Mouse (Mus musculus): ENCODE measurements around the gene Dchs1. TPM values are rescaled to one million over a fixed set of nuclear protein-coding genes. Genes with fewer than 3 reads are reported as not detected.

The Dchs1 gene
- polyA plus RNA-seq, 1 experiment from 2014 or later = 0.47 TPM

DNA sequence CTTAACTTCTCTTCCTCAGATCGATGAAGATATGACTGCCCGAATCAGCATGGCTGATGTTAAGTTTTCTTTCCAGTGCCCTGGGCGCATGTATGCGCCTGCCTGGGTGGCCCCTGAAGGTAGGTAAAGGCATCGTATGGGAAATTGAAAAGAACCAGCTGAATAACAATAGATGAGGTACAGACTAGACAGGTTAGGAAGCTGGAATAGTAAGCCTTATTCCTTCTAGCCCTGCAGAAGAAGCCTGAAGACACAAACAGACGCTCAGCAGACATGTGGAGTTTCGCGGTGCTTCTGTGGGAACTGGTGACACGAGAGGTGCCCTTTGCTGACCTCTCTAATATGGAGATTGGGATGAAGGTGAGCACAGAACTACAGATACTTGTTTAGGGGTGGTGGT is 45.5 kb downstream of the Dchs1 start:
- Histone ChIP-seq H3K36me3 (ENCODE audit: inconsistent target) (peaks cover 30% of the 10 kb centered on the region), H3K27ac (no peak overlapping the region), H3K4me3 (ENCODE audit: inconsistent target) (no peak overlapping the region), H3K79me2 (ENCODE audit: inconsistent target) (peaks cover 58% of the 10 kb centered on the region)
- 93% methylated on average over 9 of the region's 9 CpGs for WGBS (ENCODE audit: missing documents)

DNA sequence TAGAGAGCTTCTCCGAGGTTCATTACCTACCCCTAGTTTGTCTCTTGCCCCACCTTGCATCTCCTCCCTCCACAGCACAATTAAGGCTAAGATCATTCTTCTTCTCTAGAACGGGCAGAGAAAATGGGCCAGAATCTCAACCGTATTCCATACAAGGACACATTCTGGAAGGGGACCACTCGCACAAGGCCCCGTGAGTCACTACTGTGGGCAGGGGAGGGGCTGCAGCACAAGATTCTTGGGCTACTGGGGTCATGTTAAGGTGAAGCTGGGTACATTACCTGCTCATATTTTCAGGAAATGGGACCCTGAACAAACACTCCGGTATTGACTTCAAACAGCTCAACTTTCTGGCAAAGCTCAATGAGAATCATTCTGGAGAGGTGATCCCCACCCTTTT is 46.6 kb downstream of the Dchs1 start:
- no peak overlapping the region for H3K27ac ChIP-seq
- WGBS (ENCODE audit: missing documents) = 93% methylated on average over 6 of the region's 6 CpGs
- H3K36me3 ChIP-seq (ENCODE audit: inconsistent target) = peaks cover 24% of the 10 kb centered on the region
- peaks cover 65% of the 10 kb centered on the region for H3K79me2 ChIP-seq (ENCODE audit: inconsistent target)
- H3K4me3 ChIP-seq (ENCODE audit: inconsistent target) = no peak overlapping the region

DNA sequence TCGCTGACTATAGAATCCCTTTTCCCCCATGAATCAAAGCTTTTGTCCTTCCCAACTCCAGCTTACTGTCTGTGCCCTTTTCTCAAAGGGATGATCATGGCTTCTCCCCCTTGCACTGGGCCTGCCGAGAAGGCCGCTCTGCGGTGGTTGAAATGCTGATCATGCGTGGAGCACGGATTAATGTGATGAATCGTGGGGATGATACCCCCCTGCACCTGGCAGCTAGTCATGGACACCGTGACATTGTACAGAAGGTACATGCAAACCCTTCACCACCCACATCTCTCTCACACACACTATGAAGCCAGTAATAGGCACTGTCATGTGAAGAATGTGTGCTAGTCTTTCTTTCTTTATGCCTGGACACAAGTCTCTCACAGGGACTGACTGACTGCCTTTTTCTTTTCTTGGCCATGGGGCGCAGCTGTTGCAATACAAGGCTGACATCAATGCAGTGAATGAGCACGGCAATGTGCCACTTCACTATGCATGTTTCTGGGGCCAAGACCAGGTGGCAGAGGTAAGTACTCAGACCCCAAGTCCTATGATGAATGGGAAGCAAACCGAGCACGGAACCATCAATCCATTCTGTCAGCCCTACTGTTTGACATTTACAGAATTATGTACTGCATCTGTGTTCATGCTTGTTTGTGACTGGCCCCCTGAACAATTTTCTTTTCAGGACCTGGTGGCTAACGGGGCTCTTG is 47.2 kb downstream of the Dchs1 start:
- Histone ChIP-seq H3K36me3 (ENCODE audit: inconsistent target) (peaks cover 24% of the 10 kb centered on the region), H3K27ac (no peak overlapping the region), H3K79me2 (ENCODE audit: inconsistent target) (peaks cover 70% of the 10 kb centered on the region), H3K4me3 (ENCODE audit: inconsistent target) (no peak overlapping the region)
- 92% methylated on average over 13 of the region's 13 CpGs for WGBS (ENCODE audit: missing documents)

DNA sequence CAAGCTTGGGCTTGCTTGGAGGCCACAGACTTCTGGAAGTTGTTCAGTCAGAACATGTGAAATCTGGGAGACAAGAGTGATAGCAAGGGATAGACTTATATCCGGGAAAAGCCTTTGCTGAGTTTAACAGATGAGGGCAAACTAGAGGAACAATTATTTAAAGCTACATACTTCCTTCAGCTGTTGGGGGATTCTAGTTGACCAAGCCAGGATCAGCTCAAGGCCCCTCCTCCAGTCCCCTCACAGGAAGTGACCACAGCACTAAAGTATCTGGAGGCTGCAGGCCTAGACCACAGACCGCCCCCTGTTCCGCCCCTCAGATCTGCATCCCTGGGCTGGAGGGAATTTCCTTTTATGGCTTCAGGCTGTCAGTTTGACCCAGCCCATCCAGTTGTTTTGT is 48.5 kb downstream of the Dchs1 start:
- Histone ChIP-seq H3K4me3 (ENCODE audit: inconsistent target) (peak overlapping the region; percentile 99; the same call in 1 of the 2 replicates), H3K36me3 (ENCODE audit: inconsistent target) (peaks cover 29% of the 10 kb centered on the region), H3K27ac (peak overlapping the region; percentile 90), H3K79me2 (ENCODE audit: inconsistent target) (peaks cover 70% of the 10 kb centered on the region)
- WGBS (ENCODE audit: missing documents) = 7% methylated on average over 3 of the region's 3 CpGs

DNA sequence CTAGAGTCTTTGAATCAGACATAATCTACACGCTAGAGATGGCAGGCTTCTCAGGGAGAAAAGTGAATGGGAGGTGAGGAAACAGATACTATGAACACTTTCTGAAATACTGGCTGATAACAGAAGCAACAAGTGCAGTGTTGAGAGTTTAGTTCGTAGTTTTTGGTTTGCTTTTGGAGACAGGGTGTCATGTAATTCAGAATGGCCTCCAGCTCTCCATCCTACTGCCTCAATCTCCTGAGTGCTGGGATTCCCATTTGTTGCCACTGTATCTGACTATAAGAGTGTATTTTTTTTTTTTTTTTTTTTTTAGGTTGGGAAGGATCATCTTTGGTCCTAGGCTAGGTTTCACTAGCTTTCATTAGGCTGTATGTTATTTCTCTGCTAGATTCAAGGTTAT is 49.2 kb downstream of the Dchs1 start:
- peak overlapping the region; percentile 99; the same call in 1 of the 2 replicates for H3K4me3 ChIP-seq (ENCODE audit: inconsistent target)
- 48% methylated on average over 2 of the region's 2 CpGs for WGBS (ENCODE audit: missing documents)

DNA sequence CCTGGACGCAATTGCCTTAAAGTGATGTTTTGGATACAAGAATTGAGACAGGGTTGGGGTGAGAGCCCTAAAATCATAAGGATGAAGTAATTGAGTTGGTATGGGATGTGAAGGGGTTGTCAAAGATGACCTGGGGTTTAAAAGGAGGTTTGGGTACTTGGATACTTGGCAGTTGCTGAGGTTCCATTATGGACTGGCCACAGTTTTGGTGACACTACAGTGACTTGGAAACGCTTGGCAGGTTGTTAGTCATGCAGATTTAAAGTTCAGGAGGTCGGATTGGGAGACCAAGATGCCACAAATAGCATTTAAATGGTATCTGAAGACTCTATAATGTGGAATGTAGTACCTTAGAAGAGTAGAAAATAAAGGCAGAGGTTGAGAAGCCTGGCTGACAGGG is 49.8 kb downstream of the Dchs1 start:
- Histone ChIP-seq H3K79me2 (ENCODE audit: inconsistent target) (peaks cover 59% of the 10 kb centered on the region), H3K4me3 (ENCODE audit: inconsistent target) (peak overlapping the region; percentile 99), H3K27ac (peak overlapping the region; percentile 90), H3K36me3 (ENCODE audit: inconsistent target) (peaks cover 42% of the 10 kb centered on the region)
- WGBS (ENCODE audit: missing documents) = 56% methylated on average over 3 of the region's 3 CpGs

More for the DNA sequence above, 49.2 kb downstream of the Dchs1 start:
- Histone ChIP-seq H3K36me3 (ENCODE audit: inconsistent target) (peaks cover 35% of the 10 kb centered on the region), H3K79me2 (ENCODE audit: inconsistent target) (peaks cover 65% of the 10 kb centered on the region), H3K27ac (peak overlapping the region; percentile 90)

DNA sequence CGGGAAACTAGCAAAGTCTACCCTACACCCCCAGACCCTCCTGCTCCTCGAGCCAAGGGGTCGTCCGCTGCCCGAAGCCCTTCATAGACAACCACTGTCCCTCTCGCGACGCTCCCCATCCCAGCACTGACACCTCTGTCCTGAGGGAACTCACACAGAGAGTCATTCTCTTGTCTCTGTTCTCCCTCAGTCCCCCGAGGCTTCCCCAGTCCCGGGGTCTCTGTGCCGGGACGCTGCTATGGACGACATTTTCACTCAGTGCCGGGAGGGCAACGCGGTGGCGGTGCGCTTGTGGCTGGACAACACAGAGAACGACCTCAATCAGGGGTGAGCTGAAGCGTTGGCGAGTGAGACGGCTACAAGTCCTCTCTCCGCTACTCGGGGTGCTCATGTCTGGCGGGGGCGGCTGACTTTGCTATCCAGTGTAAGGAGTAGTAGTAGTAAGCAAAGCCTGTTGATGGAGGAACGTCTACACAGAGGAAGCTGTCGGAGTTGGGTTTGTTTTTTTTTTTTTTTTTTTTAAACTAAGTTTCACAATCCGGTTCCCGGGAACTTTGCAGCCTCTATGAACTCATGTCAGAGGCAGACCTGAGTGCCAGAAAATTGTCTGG is 50.4 kb downstream of the Dchs1 start, which contains the start of gene Rrp8:
Rrp8 (minus strand) TSS at position 475 of the 611 bp plus-strand sequence.
- peaks cover 59% of the 10 kb centered on the region for H3K79me2 ChIP-seq (ENCODE audit: inconsistent target)
- H3K4me3 ChIP-seq (ENCODE audit: inconsistent target) = peak within 1 kb of the TSS; percentile 99
- H3K27ac ChIP-seq = peak within 1 kb of the TSS; percentile 90
- WGBS (ENCODE audit: missing documents) = 1% methylated on average over 30 of the region's 30 CpGs
- peaks cover 42% of the 10 kb centered on the region for H3K36me3 ChIP-seq (ENCODE audit: inconsistent target)

DNA sequence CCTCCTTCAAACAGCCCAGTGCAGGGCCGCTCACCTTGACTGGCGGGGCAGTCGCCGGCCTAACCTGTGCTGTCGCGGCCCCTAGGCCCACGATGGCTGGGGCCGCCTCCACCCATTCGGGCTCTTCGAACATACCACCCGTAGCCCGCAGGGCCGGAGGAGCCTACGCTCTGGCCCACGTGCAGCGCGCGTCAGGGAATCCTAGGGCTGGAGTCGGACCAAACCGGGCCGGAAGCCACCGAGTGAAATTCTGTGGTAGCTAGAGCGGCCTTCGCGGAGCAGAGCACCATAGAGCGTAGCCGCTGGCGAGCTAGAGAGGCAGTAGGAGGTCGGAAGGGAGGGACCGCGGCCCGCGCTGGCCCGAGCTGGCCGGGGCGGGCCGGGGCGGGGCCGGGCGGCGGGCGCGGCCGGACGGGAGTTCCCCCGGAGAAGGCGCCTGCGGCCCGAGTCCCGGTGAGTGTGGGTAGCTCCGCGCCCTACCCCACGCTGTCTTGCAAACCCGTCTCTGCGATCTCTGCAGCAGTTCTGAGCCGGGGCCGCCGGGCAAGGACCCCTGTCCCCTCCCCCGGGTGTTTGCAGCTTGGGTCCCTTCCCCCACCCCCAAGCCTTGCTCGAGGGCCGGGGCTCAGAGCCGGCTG is 51.1 kb downstream of the Dchs1 start, which contains the start of gene Ilk:
Ilk (plus strand) TSS at position 329 of the 638 bp plus-strand sequence.
- under 1% methylated on average over 42 of the region's 62 CpGs for WGBS (ENCODE audit: missing documents)
- peak within 1 kb of the TSS; percentile 90 for H3K27ac ChIP-seq
- peaks cover 57% of the 10 kb centered on the region for H3K79me2 ChIP-seq (ENCODE audit: inconsistent target)
- H3K4me3 ChIP-seq (ENCODE audit: inconsistent target) = peak within 1 kb of the TSS; percentile 99
- H3K36me3 ChIP-seq (ENCODE audit: inconsistent target) = peaks cover 41% of the 10 kb centered on the region

DNA sequence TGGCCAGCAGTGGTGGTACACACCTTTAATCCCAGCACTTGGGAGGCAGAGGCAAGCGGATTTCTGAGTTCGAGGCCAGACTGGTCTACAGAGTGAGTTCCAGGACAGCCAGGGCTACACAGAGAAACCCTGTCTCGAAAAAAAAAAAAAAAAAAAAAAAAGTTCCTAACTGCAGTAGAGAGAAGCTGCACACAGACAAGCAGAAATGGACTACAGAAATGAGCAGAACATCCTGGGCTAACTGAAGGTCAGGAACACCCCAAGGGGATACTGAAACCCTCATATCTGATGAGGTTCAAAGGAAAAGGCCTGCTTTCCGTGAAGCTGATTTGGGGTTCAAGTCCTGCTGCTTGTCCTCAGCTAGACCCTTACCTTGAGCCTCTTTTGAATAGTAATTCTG is 52.0 kb downstream of the Dchs1 start:
- Histone ChIP-seq H3K27ac (peak overlapping the region; percentile 41; the same call in 1 of the 2 replicates), H3K79me2 (ENCODE audit: inconsistent target) (peaks cover 47% of the 10 kb centered on the region), H3K36me3 (ENCODE audit: inconsistent target) (peaks cover 32% of the 10 kb centered on the region; the same call in 1 of the 2 replicates), H3K4me3 (ENCODE audit: inconsistent target) (peak overlapping the region; percentile 66)
- WGBS (ENCODE audit: missing documents) = 20% methylated on average over 1 of the region's 4 CpGs

DNA sequence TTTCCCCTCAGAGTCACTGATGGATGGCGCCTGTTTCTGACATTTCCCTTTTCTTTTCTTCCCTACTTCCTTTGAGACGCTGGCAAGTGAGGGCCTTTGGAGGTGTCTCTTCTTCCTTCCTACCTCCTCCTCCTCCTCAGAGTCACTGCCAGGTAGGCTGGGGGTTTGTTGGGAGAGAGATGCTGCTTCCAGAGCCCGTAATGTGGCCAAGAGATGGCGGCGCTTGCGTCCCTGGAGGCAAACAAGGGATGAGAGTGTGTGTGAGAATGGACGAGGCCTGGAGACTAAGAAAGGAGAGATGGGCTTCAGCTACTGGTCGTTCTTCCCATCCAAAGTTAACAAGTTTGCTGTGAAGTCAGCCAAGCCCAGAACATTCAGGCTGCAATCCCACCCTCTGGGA is 52.6 kb downstream of the Dchs1 start:
- Histone ChIP-seq H3K36me3 (ENCODE audit: inconsistent target) (peaks cover 29% of the 10 kb centered on the region; the same call in 1 of the 2 replicates), H3K27ac (no peak overlapping the region), H3K4me3 (ENCODE audit: inconsistent target) (no peak overlapping the region), H3K79me2 (ENCODE audit: inconsistent target) (peaks cover 41% of the 10 kb centered on the region)
- WGBS (ENCODE audit: missing documents) = 89% methylated on average over 7 of the region's 8 CpGs

DNA sequence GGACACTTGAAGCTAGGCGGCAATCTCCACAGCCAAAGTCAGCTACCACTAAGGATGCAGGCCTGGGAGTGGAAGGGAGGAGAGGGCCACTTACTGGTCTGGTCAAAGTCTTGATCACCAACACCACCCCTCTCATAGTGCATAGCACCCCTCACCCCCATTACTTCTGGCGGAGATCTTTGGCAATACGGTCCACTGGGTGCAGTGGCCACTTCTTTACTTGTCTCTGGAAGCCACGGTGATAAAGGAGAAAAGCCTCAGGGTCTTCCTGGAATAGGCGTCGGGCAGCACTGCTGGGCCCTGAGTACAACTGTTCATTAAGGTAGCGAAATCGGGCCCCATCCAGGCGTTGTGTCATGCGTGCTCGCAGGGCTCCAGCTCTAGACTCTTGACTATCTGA is 53.6 kb downstream of the Dchs1 start:
- peaks cover 31% of the 10 kb centered on the region for H3K79me2 ChIP-seq (ENCODE audit: inconsistent target)
- H3K4me3 ChIP-seq (ENCODE audit: inconsistent target) = no peak overlapping the region
- H3K27ac ChIP-seq = no peak overlapping the region
- H3K36me3 ChIP-seq (ENCODE audit: inconsistent target) = peaks cover 29% of the 10 kb centered on the region; the same call in 1 of the 2 replicates
- 95% methylated on average over 11 of the region's 11 CpGs for WGBS (ENCODE audit: missing documents)

DNA sequence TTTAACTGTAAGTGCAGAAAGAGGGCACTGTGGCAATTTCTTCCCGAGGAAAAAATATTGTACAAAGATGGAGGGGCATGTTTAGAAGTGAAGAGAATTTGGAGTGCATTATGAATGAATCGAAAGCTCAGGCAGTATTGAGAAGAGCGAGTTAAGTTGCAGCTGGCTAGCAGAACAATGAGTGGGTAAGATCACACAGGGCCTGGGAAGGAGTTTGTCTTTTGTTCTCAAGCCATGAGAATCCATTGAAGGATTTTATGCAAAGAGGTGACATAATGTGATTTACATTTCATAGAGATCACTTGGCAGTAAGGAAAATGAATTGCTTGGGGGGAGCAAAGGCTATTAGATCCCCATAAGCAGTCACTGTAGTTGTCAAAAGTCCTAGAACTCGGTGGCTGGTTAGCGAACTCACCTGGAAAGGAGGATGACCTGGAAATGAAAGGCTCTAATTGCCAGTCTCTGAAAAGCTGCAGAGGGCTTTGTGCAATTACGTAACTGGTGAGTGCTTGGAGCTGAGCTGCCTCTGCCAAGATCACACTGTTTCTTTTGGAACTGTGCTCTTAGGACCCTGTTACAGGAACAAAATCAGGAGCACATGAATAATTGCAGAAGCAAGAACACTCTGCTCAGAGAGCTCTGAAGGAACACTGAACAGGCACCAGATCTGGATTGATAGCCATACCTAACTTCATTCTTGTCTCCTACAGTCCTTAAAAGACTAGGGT is 58.6 kb downstream of the Dchs1 start:
- H3K4me3 ChIP-seq (ENCODE audit: inconsistent target) = no peak overlapping the region
- 76% methylated on average over 6 of the region's 6 CpGs for WGBS (ENCODE audit: missing documents)
- H3K79me2 ChIP-seq (ENCODE audit: inconsistent target) = no peaks in the 10 kb centered on the region
- H3K27ac ChIP-seq = no peak overlapping the region
- H3K36me3 ChIP-seq (ENCODE audit: inconsistent target) = peaks cover 24% of the 10 kb centered on the region; the same call in 1 of the 2 replicates

DNA sequence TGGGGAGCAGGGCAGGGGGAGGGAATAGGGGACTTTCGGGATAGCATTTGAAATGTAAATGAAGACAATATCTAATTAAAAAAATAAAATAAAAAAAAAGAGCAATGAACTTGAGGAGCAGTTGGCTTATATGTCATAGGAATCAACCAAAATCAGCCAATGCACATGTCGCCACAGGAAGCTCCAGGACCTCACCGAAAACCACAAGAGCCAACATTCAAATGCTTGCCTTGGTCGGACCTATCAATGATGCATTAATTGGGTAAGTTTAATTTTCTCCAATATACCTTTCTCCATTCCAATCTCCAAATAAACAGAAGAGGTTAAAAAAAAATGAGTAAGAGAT is 60.5 kb downstream of the Dchs1 start:
- Histone ChIP-seq H3K4me3 (ENCODE audit: inconsistent target) (no peak overlapping the region), H3K36me3 (ENCODE audit: inconsistent target) (peaks cover 5% of the 10 kb centered on the region; the same call in 1 of the 2 replicates), H3K27ac (no peak overlapping the region), H3K79me2 (ENCODE audit: inconsistent target) (no peaks in the 10 kb centered on the region)
- WGBS (ENCODE audit: missing documents) = 63% methylated on average over 4 of the region's 4 CpGs

Data from macrophage (primary cell).